Mouse (Mus musculus) intestine, embryonic 14.5 days (tissue): Measurements from ENCODE around the gene Tmcc3. TPM values are rescaled to one million over a fixed set of nuclear protein-coding genes. Genes with fewer than 3 reads are reported as not detected.

Experiments used
- ATAC-seq: fragments of 200-750 bp; cut with Nextera tagmentation; replicated peaks from 2 replicates; pipeline ENCODE4 v1.8.0; 2017; ENCODE audit warnings: low read depth, moderate number of reproducible peaks, moderate TSS enrichment, moderate library complexity; ENCODE audit not compliant: low FRiP score, low TSS enrichment
- DNase-seq: peaks from one replicate; pipeline ENCODE4 v3.0.0-alpha.2; 2018; ENCODE audit warnings: low spot score
- H3K27ac ChIP-seq: fragments of 300-500 bp; sonication (generic); 2 replicates; pipeline ENCODE4 v1.5.1; 2014; ENCODE audit warnings: low read depth, mild to moderate bottlenecking, control low read depth
- H3K27me3 ChIP-seq: fragments of 300-500 bp; sonication (generic); replicated peaks from 2 replicates; pipeline ENCODE4 v1.6.1; 2014; ENCODE audit warnings: low read length, control low read depth; ENCODE audit not compliant: control insufficient read depth, insufficient read depth
- H3K36me3 ChIP-seq: fragments of 300-500 bp; sonication (generic); 2 replicates; pipeline ENCODE4 v1.6.1; 2014; ENCODE audit warnings: low read length, control low read depth; ENCODE audit not compliant: control insufficient read depth, insufficient read depth
- H3K4me1 ChIP-seq: fragments of 300-500 bp; sonication (generic); replicated peaks from 2 replicates; pipeline ENCODE4 v1.6.1; 2014; ENCODE audit warnings: low read length, control low read depth, mixed read lengths; ENCODE audit not compliant: control insufficient read depth, insufficient read depth
- H3K4me2 ChIP-seq: fragments of 300-500 bp; sonication (generic); 2 replicates; pipeline ENCODE4 v1.6.1; 2014; ENCODE audit warnings: low read length
- H3K4me3 ChIP-seq: fragments of 300-500 bp; sonication (generic); 2 replicates; pipeline ENCODE4 v1.5.1; 2014; ENCODE audit warnings: low read depth, low read length, control low read depth, mixed read lengths
- H3K9ac ChIP-seq: fragments of 300-500 bp; sonication (generic); 2 replicates; pipeline ENCODE4 v1.6.1; 2014; ENCODE audit warnings: mild to moderate bottlenecking, low read length
- H3K9me3 ChIP-seq: fragments of 300-500 bp; sonication (generic); 2 replicates; pipeline ENCODE4 v1.6.1; 2016; ENCODE audit warnings: low read length, control low read depth; ENCODE audit not compliant: control insufficient read depth
- WGBS: fragments of 180-500 bp; shearing (Covaris S2); extraction: QIAGEN DNeasy Blood & Tissue Kit; methylation state at CpG from one replicate; pipeline ENCODE4 v1.1.7; 2014; 5-methylcytosine and 5-hydroxymethylcytosine counted together
- polyA plus RNA-seq: library from polyadenylated mRNA; unstranded; fragments of >200 nt; fragmentation: Nextera tagmentation; extraction: Ambion mirVana; gene quantifications from 2 replicates; pipeline ENCODE4 v1.2.1, GENCODE M21; 2014

Tmcc3 gene
- polyA plus RNA-seq, 1 experiment from 2014 or later: 10.4 TPM

- peaks cover 14% of the 10 kb centered on the region; the same call in 1 of the 2 replicates for H3K4me1 ChIP-seq
- H3K27me3 ChIP-seq: no peaks in the 10 kb centered on the region
- DNase-seq (no peak), ATAC-seq (no peak)
- H3K4me3 ChIP-seq: no peak overlapping the region
- no peak overlapping the region for H3K27ac ChIP-seq
- no peak overlapping the region for H3K4me2 ChIP-seq
- no peak overlapping the region for H3K9ac ChIP-seq
- H3K9me3 ChIP-seq: no peaks in the 10 kb centered on the region
- 67% methylated on average over 7 of the region's 7 CpGs for WGBS
- no peaks in the 10 kb centered on the region for H3K36me3 ChIP-seq
Measured at GRCm38 (mm10) chr10:94561351-94561750, 249.6 kb downstream of the Tmcc3 start.

GRCm38 (mm10) chr10:94562188-94562587, 250.4 kb downstream of the Tmcc3 start:
- no peak overlapping the region for H3K27ac ChIP-seq
- no peaks in the 10 kb centered on the region for H3K9me3 ChIP-seq
- no peaks in the 10 kb centered on the region for H3K27me3 ChIP-seq
- H3K9ac ChIP-seq: no peak overlapping the region
- WGBS: 26% methylated on average over 1 of the region's 1 CpGs
- no peaks in the 10 kb centered on the region for H3K36me3 ChIP-seq
- peaks cover 14% of the 10 kb centered on the region; the same call in 1 of the 2 replicates for H3K4me1 ChIP-seq
- no peak overlapping the region for H3K4me3 ChIP-seq
- no peak overlapping the region for H3K4me2 ChIP-seq
- DNase-seq (no peak), ATAC-seq (no peak)

- Histone ChIP-seq H3K9ac (no peak overlapping the region), H3K4me2 (no peak overlapping the region), H3K4me1 (peaks cover 9% of the 10 kb centered on the region; the same call in 1 of the 2 replicates), H3K27me3 (no peaks in the 10 kb centered on the region), H3K27ac (no peak overlapping the region), H3K9me3 (no peaks in the 10 kb centered on the region), H3K36me3 (no peaks in the 10 kb centered on the region), H3K4me3 (no peak overlapping the region)
- DNase-seq (no peak), ATAC-seq (no peak)
- WGBS: 89% methylated on average over 3 of the region's 3 CpGs
Measured at GRCm38 (mm10) chr10:94562991-94563390, 251.2 kb downstream of the Tmcc3 start.

- WGBS: 37% methylated on average over 7 of the region's 7 CpGs
- Histone ChIP-seq H3K27me3 (no peaks in the 10 kb centered on the region), H3K9me3 (no peaks in the 10 kb centered on the region), H3K4me2 (no peak overlapping the region), H3K27ac (no peak overlapping the region), H3K4me1 (0 out of 2 replicates have a peak, but pooled peaks cover 9% of the 10 kb centered on the region), H3K4me3 (no peak overlapping the region), H3K36me3 (no peaks in the 10 kb centered on the region), H3K9ac (no peak overlapping the region)
- ATAC-seq (no peak), DNase-seq (no peak)
Measured at GRCm38 (mm10) chr10:94565410-94566221, 253.9 kb downstream of the Tmcc3 start.

- Histone ChIP-seq H3K9ac (no peak overlapping the region), H3K4me2 (no peak overlapping the region), H3K4me1 (0 out of 2 replicates have a peak, but pooled peaks cover 9% of the 10 kb centered on the region), H3K4me3 (no peak overlapping the region), H3K27ac (no peak overlapping the region), H3K9me3 (no peaks in the 10 kb centered on the region), H3K36me3 (no peaks in the 10 kb centered on the region), H3K27me3 (no peaks in the 10 kb centered on the region)
- 66% methylated on average over 21 of the region's 21 CpGs for WGBS
- DNase-seq: no peak
- ATAC-seq: no peak
Measured at GRCm38 (mm10) chr10:94566222-94566868, 254.6 kb downstream of the Tmcc3 start.

GRCm38 (mm10) chr10:94567251-94567650, 255.5 kb downstream of the Tmcc3 start:
- DNase-seq (no peak), ATAC-seq (no peak)
- Histone ChIP-seq H3K9ac (no peak overlapping the region), H3K36me3 (no peaks in the 10 kb centered on the region), H3K27me3 (no peaks in the 10 kb centered on the region), H3K9me3 (no peaks in the 10 kb centered on the region), H3K27ac (no peak overlapping the region), H3K4me1 (0 out of 2 replicates have a peak, but pooled peaks cover 9% of the 10 kb centered on the region), H3K4me2 (no peak overlapping the region), H3K4me3 (no peak overlapping the region)
- 91% methylated on average over 6 of the region's 6 CpGs for WGBS

- H3K36me3 ChIP-seq: no peaks in the 10 kb centered on the region
- ATAC-seq (no peak), DNase-seq (no peak)
- no peaks in the 10 kb centered on the region for H3K27me3 ChIP-seq
- H3K27ac ChIP-seq: no peak overlapping the region
- no peak overlapping the region for H3K4me3 ChIP-seq
- no peak overlapping the region for H3K4me2 ChIP-seq
- 65% methylated on average over 14 of the region's 14 CpGs for WGBS
- no peak overlapping the region for H3K9ac ChIP-seq
- no peaks in the 10 kb centered on the region for H3K9me3 ChIP-seq
- 0 out of 2 replicates have a peak, but pooled peaks cover 9% of the 10 kb centered on the region for H3K4me1 ChIP-seq
Measured at GRCm38 (mm10) chr10:94567915-94568314, 256.2 kb downstream of the Tmcc3 start.

GRCm38 (mm10) chr10:94568867-94569266, 257.1 kb downstream of the Tmcc3 start:
- WGBS: 78% methylated on average over 7 of the region's 7 CpGs
- H3K9me3 ChIP-seq: no peaks in the 10 kb centered on the region
- ATAC-seq: no peak

More at GRCm38 (mm10) chr10:94568867-94569266, 257.1 kb downstream of the Tmcc3 start:
- H3K9ac ChIP-seq: no peak overlapping the region
- H3K36me3 ChIP-seq: no peaks in the 10 kb centered on the region
- DNase-seq: no peak
- H3K4me2 ChIP-seq: no peak overlapping the region
- H3K4me3 ChIP-seq: no peak overlapping the region
- 0 out of 2 replicates have a peak, but pooled peaks cover 9% of the 10 kb centered on the region for H3K4me1 ChIP-seq
- H3K27me3 ChIP-seq: no peaks in the 10 kb centered on the region
- H3K27ac ChIP-seq: no peak overlapping the region
